Mouse (Mus musculus) brain, embryonic 14.5 days (tissue): Measurements from ENCODE around the gene Nt5c3. TPM values are rescaled to one million over a fixed set of nuclear protein-coding genes. Genes with fewer than 3 reads are reported as not detected.

Source experiments
- DNase-seq: peaks from one replicate; pipeline ENCODE4 v3.0.0-alpha.2; 2011; ENCODE audit warnings: low read depth
- CTCF ChIP-seq: fragments of 200-500 bp; IDR thresholded peaks from 2 replicates; pipeline ENCODE4 v1.5.1; 2012; ENCODE audit warnings: inconsistent platforms, mild to moderate bottlenecking, moderate library complexity, borderline replicate concordance; ENCODE audit not compliant: insufficient read depth, insufficient read length; ENCODE audit errors: extremely low read depth
- POLR2A ChIP-seq: fragments of 200-500 bp; IDR thresholded peaks from 2 replicates; pipeline ENCODE4 v1.6.1; 2012; ENCODE audit warnings: mild to moderate bottlenecking, inconsistent platforms, borderline replicate concordance; ENCODE audit not compliant: poor library complexity, insufficient read depth, insufficient read length, severe bottlenecking; ENCODE audit errors: extremely low read depth
- polyA plus RNA-seq: library from polyadenylated mRNA; depleted of rRNA; stranded (reverse); fragments of >200 nt; gene quantifications from 2 replicates; pipeline ENCODE4 v1.2.3, GENCODE M21; 2012; rRNA removed

The Nt5c3 gene
- polyA plus RNA-seq, 1 experiment: 57.5 TPM

- TF ChIP-seq POLR2A (no peak), CTCF (no peak)
- DNase-seq: no peak
Observed at GRCm38 (mm10) chr6:56854803-56855202, 68.9 kb downstream of the Nt5c3 start.

DNA sequence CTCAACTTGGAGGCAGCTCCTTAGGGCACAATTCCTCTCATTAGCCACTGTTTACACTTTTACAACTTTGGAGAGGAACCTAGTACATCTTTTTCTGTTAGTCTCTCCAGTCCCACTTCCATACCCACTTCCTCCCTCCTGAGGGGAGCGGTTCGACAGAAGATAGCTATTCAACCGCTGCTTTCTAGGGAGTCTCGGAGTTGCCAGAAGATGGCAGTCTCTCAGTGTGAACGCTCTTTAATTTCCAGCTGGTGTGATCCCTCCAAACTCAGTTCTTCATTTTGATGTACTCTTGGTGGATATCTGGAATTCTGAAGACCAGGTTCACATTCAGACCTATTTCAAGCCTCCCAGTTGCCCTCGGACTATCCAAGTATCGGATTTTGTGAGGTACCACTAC is 73.4 kb downstream of the Nt5c3 start:
- TF ChIP-seq CTCF (peak; percentile 27; the same call in 1 of the 2 replicates), POLR2A (no peak)
- DNase-seq: peak; percentile 6

DNA sequence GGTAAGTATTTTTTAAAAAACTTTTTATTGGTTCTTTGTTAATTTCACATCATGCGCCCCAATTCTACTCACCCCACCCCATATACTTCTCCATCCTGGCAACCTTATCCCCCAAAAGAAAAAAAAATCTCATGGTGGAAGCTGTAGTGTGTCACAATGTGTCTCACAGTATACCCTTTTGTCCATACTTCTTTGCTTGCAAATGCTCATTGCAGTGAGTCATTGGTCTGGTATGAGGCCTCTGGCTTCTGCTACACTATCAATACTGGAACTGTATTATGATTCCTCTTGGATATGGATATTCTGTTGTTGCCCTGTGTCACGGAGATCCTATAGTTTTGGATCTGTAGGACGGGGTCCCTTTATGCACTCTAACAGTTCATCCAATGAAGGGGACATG is 74.8 kb downstream of the Nt5c3 start:
- TF ChIP-seq POLR2A: no peak

GRCm38 (mm10) chr6:56844365-56844764 is 79.4 kb downstream of the Nt5c3 start:
- TF ChIP-seq POLR2A (no peak), CTCF (no peak)

More for the DNA sequence above, 74.8 kb downstream of the Nt5c3 start:
- DNase-seq: no peak

DNA sequence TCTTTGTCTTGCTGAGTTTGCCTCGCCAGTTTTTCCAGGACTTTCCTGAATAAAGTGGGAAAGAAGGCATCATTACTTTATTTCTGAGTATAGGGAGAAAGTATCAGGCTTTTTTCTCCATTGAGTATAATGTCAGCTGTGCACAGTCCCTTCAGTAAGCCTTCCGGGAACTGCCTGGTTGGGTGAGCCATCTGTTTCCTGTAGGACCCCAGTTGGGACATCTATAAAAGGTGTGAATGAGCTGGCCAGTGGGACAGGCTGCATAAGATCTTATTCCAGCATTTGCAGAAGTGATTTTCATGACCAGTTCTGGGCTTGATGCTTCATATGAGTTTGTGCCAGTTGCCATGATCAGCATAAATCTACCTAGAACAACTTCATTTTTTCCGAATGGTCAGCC is 80.5 kb downstream of the Nt5c3 start:
- DNase-seq: no peak
- TF ChIP-seq CTCF: no peak
- no peak for TF ChIP-seq POLR2A

More at GRCm38 (mm10) chr6:56844365-56844764, 79.4 kb downstream of the Nt5c3 start:
- no peak for DNase-seq

DNA sequence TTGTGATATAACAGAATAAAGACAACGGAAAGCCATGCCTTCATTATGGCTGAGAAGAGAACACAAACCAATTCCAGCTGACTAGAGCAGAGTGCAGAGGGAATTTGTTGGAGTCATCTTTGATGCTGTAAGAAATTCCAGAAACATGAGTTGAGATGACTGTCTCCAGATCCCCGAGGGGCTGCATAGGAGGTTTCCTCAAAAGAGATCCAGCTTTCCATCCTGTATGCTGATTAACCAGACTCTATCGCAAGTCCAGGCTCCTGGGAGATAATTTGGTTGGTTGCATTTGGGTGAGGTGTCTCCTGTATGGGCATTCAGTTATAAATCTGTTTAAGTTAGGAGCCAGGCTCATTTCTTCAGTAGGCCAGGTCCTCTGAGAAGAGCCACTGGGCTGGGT is 86.1 kb downstream of the Nt5c3 start:
- TF ChIP-seq POLR2A (no peak), CTCF (no peak)
- no peak for DNase-seq

DNA sequence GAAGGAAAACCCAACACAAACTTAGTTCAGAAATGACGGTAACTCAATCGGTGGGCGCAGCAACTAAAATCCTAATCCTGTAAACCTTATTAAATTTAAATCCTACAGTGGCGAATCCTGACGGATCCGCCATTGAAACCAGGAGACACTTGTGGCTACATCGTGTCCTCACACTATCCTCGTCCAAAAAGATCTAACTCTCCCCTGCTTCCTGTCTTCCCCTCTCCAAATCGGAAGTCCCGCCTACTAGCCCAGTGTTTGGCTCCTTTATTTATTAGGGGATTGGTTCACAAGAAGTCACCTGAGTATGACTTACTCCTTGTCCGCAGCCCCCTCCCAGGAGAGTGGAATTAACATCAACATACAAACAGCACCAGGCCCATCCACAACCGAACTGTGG is 86.6 kb downstream of the Nt5c3 start:
- TF ChIP-seq POLR2A (no peak), CTCF (no peak)

GRCm38 (mm10) chr6:56835532-56835931 is 88.2 kb downstream of the Nt5c3 start:
- no peak for TF ChIP-seq POLR2A
- no peak for TF ChIP-seq CTCF
- DNase-seq: no peak

More for the DNA sequence above, 86.6 kb downstream of the Nt5c3 start:
- no peak for DNase-seq

GRCm38 (mm10) chr6:56834769-56835168 is 89.0 kb downstream of the Nt5c3 start:
- TF ChIP-seq POLR2A (no peak), CTCF (no peak)

GRCm38 (mm10) chr6:56832830-56833229 is 90.9 kb downstream of the Nt5c3 start:
- DNase-seq: peak; percentile 9

More at GRCm38 (mm10) chr6:56834769-56835168, 89.0 kb downstream of the Nt5c3 start:
- DNase-seq: no peak

GRCm38 (mm10) chr6:56832407-56832796 is 91.3 kb downstream of the Nt5c3 start:
- TF ChIP-seq POLR2A (no peak), CTCF (no peak)
- peak; percentile 23 for DNase-seq

More at GRCm38 (mm10) chr6:56832830-56833229, 90.9 kb downstream of the Nt5c3 start:
- no peak for TF ChIP-seq CTCF
- no peak for TF ChIP-seq POLR2A

Other genes with a start within 250 kb of the Nt5c3 start
- 67.5 and 76.0 TPM in 2 replicates for gene Lsm5, start 219.2 kb downstream of the Nt5c3 start, polyA plus RNA-seq
- gene Avl9, start 209.0 kb downstream of the Nt5c3 start, polyA plus RNA-seq: 30.3 and 34.6 TPM in 2 replicates
- 30.6 and 33.3 TPM in 2 replicates for gene Kbtbd2, start 126.1 kb downstream of the Nt5c3 start, polyA plus RNA-seq
- gene Fkbp9, start 91.9 kb downstream of the Nt5c3 start, polyA plus RNA-seq: 25.2 and 37.5 TPM in 2 replicates
- 0.41 and 0.58 TPM in 2 replicates for gene Vmn1r4, start 83 bp upstream of the Nt5c3 start, polyA plus RNA-seq
- gene Vmn1r5, start 46.3 kb upstream of the Nt5c3 start, polyA plus RNA-seq: not detected in 2 replicates
- gene Vmn1r6, start 73.3 kb upstream of the Nt5c3 start, polyA plus RNA-seq: not detected in 2 replicates
- not detected in 2 replicates for gene Vmn1r7, start 101.4 kb upstream of the Nt5c3 start, polyA plus RNA-seq
- gene Vmn1r8, start 108.4 kb upstream of the Nt5c3 start, polyA plus RNA-seq: not detected in 2 replicates
- gene Vmn1r9, start 142.9 kb upstream of the Nt5c3 start, polyA plus RNA-seq: not detected in 2 replicates
- not detected in 2 replicates for gene Vmn1r10, start 185.5 kb upstream of the Nt5c3 start, polyA plus RNA-seq
- gene Vmn1r11, start 209.5 kb upstream of the Nt5c3 start, polyA plus RNA-seq: not detected in 2 replicates
- gene Vmn1r12, start 233.0 kb upstream of the Nt5c3 start, polyA plus RNA-seq: not detected in 2 replicates